Mouse (Mus musculus): ENCODE results near the gene Git2. TPM values are rescaled to one million over a fixed set of nuclear protein-coding genes. Genes with fewer than 3 reads are reported as not detected.

The Git2 gene
- polyA plus RNA-seq, 1 experiment from 2014 or later: 46.1 TPM

GRCm38 (mm10) chr5:114686726-114687210 lies 88.5 kb downstream of the Git2 start:
- Histone ChIP-seq H3K4me1 (replicated peaks; ENCODE audit: control insufficient read depth, insufficient read depth, low read length) (peaks cover 13% of the 10 kb centered on the region), H3K36me3 (ENCODE audit: control insufficient read depth, insufficient read depth, low read length) (no peaks in the 10 kb centered on the region), H3K27ac (ENCODE audit: low read depth, low read length) (no peak overlapping the region), H3K9me3 (ENCODE audit: control insufficient read depth, low read length) (no peaks in the 10 kb centered on the region), H3K9ac (ENCODE audit: low read depth, low read length) (no peak overlapping the region), H3K4me3 (ENCODE audit: low read depth, low read length) (no peak overlapping the region), H3K4me2 (no peak overlapping the region), H3K27me3 (replicated peaks; ENCODE audit: control insufficient read depth, insufficient read depth, low read length) (no peaks in the 10 kb centered on the region)
- 75% methylated on average over 7 of the region's 7 CpGs for WGBS
- ATAC-seq (replicated peaks; ENCODE audit: low FRiP score) (no peak), DNase-seq (ENCODE audit: low spot score) (no peak)

GRCm38 (mm10) chr5:114685986-114686385 lies 89.3 kb downstream of the Git2 start:
- no peak for DNase-seq (ENCODE audit: low spot score)
- Histone ChIP-seq H3K4me2 (no peak overlapping the region), H3K9ac (ENCODE audit: low read depth, low read length) (no peak overlapping the region), H3K4me1 (replicated peaks; ENCODE audit: control insufficient read depth, insufficient read depth, low read length) (peaks cover 9% of the 10 kb centered on the region), H3K4me3 (ENCODE audit: low read depth, low read length) (no peak overlapping the region), H3K36me3 (ENCODE audit: control insufficient read depth, insufficient read depth, low read length) (no peaks in the 10 kb centered on the region), H3K27me3 (replicated peaks; ENCODE audit: control insufficient read depth, insufficient read depth, low read length) (no peaks in the 10 kb centered on the region), H3K9me3 (ENCODE audit: control insufficient read depth, low read length) (no peaks in the 10 kb centered on the region), H3K27ac (ENCODE audit: low read depth, low read length) (no peak overlapping the region)
- ATAC-seq (replicated peaks; ENCODE audit: low FRiP score): no peak
- 89% methylated on average over 5 of the region's 5 CpGs for WGBS

GRCm38 (mm10) chr5:114681717-114682116 lies 93.6 kb downstream of the Git2 start:
- no peak overlapping the region for H3K4me2 ChIP-seq
- no peak overlapping the region for H3K9ac ChIP-seq (ENCODE audit: low read depth, low read length)
- H3K27ac ChIP-seq (ENCODE audit: low read depth, low read length): no peak overlapping the region

GRCm38 (mm10) chr5:114680676-114681285 lies 94.5 kb downstream of the Git2 start:
- no peak overlapping the region for H3K27ac ChIP-seq (ENCODE audit: low read depth, low read length)

More at GRCm38 (mm10) chr5:114681717-114682116, 93.6 kb downstream of the Git2 start:
- no peak for DNase-seq (ENCODE audit: low spot score)
- Histone ChIP-seq H3K4me1 (replicated peaks; ENCODE audit: control insufficient read depth, insufficient read depth, low read length) (no peaks in the 10 kb centered on the region), H3K27me3 (replicated peaks; ENCODE audit: control insufficient read depth, insufficient read depth, low read length) (no peaks in the 10 kb centered on the region), H3K4me3 (ENCODE audit: low read depth, low read length) (no peak overlapping the region), H3K9me3 (ENCODE audit: control insufficient read depth, low read length) (no peaks in the 10 kb centered on the region), H3K36me3 (ENCODE audit: control insufficient read depth, insufficient read depth, low read length) (no peaks in the 10 kb centered on the region)
- 82% methylated on average over 8 of the region's 8 CpGs for whole genome bisulfite sequencing
- ATAC-seq (replicated peaks; ENCODE audit: low FRiP score): no peak

GRCm38 (mm10) chr5:114679841-114680591 lies 95.3 kb downstream of the Git2 start:
- Histone ChIP-seq H3K4me1 (replicated peaks; ENCODE audit: control insufficient read depth, insufficient read depth, low read length) (no peaks in the 10 kb centered on the region), H3K27me3 (replicated peaks; ENCODE audit: control insufficient read depth, insufficient read depth, low read length) (no peaks in the 10 kb centered on the region), H3K36me3 (ENCODE audit: control insufficient read depth, insufficient read depth, low read length) (no peaks in the 10 kb centered on the region), H3K9me3 (ENCODE audit: control insufficient read depth, low read length) (no peaks in the 10 kb centered on the region), H3K4me2 (no peak overlapping the region), H3K4me3 (ENCODE audit: low read depth, low read length) (no peak overlapping the region), H3K27ac (ENCODE audit: low read depth, low read length) (no peak overlapping the region), H3K9ac (ENCODE audit: low read depth, low read length) (no peak overlapping the region)
- DNase-seq (ENCODE audit: low spot score) (no peak), ATAC-seq (replicated peaks; ENCODE audit: low FRiP score) (no peak)
- WGBS: 72% methylated on average over 17 of the region's 17 CpGs

More at GRCm38 (mm10) chr5:114680676-114681285, 94.5 kb downstream of the Git2 start:
- Histone ChIP-seq H3K4me2 (no peak overlapping the region), H3K9ac (ENCODE audit: low read depth, low read length) (no peak overlapping the region), H3K36me3 (ENCODE audit: control insufficient read depth, insufficient read depth, low read length) (no peaks in the 10 kb centered on the region), H3K9me3 (ENCODE audit: control insufficient read depth, low read length) (no peaks in the 10 kb centered on the region), H3K4me1 (replicated peaks; ENCODE audit: control insufficient read depth, insufficient read depth, low read length) (no peaks in the 10 kb centered on the region), H3K27me3 (replicated peaks; ENCODE audit: control insufficient read depth, insufficient read depth, low read length) (no peaks in the 10 kb centered on the region), H3K4me3 (ENCODE audit: low read depth, low read length) (no peak overlapping the region)
- 67% methylated on average over 19 of the region's 19 CpGs for WGBS
- ATAC-seq (replicated peaks; ENCODE audit: low FRiP score): no peak
- no peak for DNase-seq (ENCODE audit: low spot score)

Small RNA genes within 50 kb of the gene (microRNA-seq; reads per million reads assigned to microRNA genes)
- not detected for gene Mir7028 (ENCODE audit: borderline number of aligned reads)

Other genes with a start within 250 kb of the Git2 start
- gene Fam222a, start 207.5 kb downstream of the Git2 start, polyA plus RNA-seq (2014; fragmentation: Nextera tagmentation; extraction: Ambion mirVana): 2.2 and 2.3 TPM in 2 replicates
- 0.56 and 0.78 TPM in 2 replicates for gene Trpv4, start 117.1 kb downstream of the Git2 start, polyA plus RNA-seq (2014; fragmentation: Nextera tagmentation; extraction: Ambion mirVana)
- gene Gltp, start 84.5 kb downstream of the Git2 start, polyA plus RNA-seq (2014; fragmentation: Nextera tagmentation; extraction: Ambion mirVana): 51.3 and 53.4 TPM in 2 replicates
- gene Tchp, start 67.8 kb downstream of the Git2 start, polyA plus RNA-seq (2014; fragmentation: Nextera tagmentation; extraction: Ambion mirVana): 7.9 and 11.4 TPM in 2 replicates
- 81.2 and 96.5 TPM in 2 replicates for gene Ankrd13a, start 840 bp downstream of the Git2 start, polyA plus RNA-seq (2014; fragmentation: Nextera tagmentation; extraction: Ambion mirVana)
- gene 1500011B03Rik, start 48.0 kb upstream of the Git2 start, polyA plus RNA-seq (2014; fragmentation: Nextera tagmentation; extraction: Ambion mirVana): 70.3 and 75.6 TPM in 2 replicates
- gene 4930519G04Rik, start 78.1 kb upstream of the Git2 start, polyA plus RNA-seq (2014; fragmentation: Nextera tagmentation; extraction: Ambion mirVana): not detected in 2 replicates
- 0.12 TPM in 1 of 2 replicates, not detected in the other for gene Gm9936, start 83.2 kb upstream of the Git2 start, polyA plus RNA-seq (2014; fragmentation: Nextera tagmentation; extraction: Ambion mirVana)
- gene Oasl2, start 121.4 kb upstream of the Git2 start, polyA plus RNA-seq (2014; fragmentation: Nextera tagmentation; extraction: Ambion mirVana): 4.1 and 4.4 TPM in 2 replicates
- gene Oasl1, start 147.7 kb upstream of the Git2 start, polyA plus RNA-seq (2014; fragmentation: Nextera tagmentation; extraction: Ambion mirVana): 0.36 and 0.55 TPM in 2 replicates
- 37.1 and 40.3 TPM in 2 replicates for gene 2210016L21Rik, start 166.6 kb upstream of the Git2 start, polyA plus RNA-seq (2014; fragmentation: Nextera tagmentation; extraction: Ambion mirVana)
- gene Hnf1a, start 195.6 kb upstream of the Git2 start, polyA plus RNA-seq (2014; fragmentation: Nextera tagmentation; extraction: Ambion mirVana): 2.7 and 4.1 TPM in 2 replicates
- gene Sppl3, start 235.6 kb upstream of the Git2 start, polyA plus RNA-seq (2014; fragmentation: Nextera tagmentation; extraction: Ambion mirVana): 14.8 and 17.6 TPM in 2 replicates